Comparison of ENCODE assay signal across 26 mouse cellular contexts in genomic region chr11:67656811-67657210, GRCm38 (mm10). TPM values are rescaled to one million over a fixed set of nuclear protein-coding genes. Genes with fewer than 3 reads are reported as not detected.
A peak's percentile ranks its signal among the peaks of the same experiment; 100 is the strongest.
DNase-seq lines count a peak whose midpoint lies in the region; ATAC-seq and TF ChIP-seq lines count a peak whose summit lies in the region.
"Had no signal": no experiment of that assay in that cellular context is flagged by ENCODE, and none has a peak within 500 bp of the region (broad histone marks: within the 10 kb centered on the region; RNA-seq: fewer than 3 reads in every experiment).

No protein-coding gene starts in this region.

- H3K4me2 ChIP-seq in forebrain, embryonic 12.5 days = no peak overlapping the region
- H3K4me2 ChIP-seq in forebrain, postnatal 0 days (ENCODE audit: low read depth) = no peak overlapping the region
- H3K4me2 ChIP-seq: embryonic facial prominence, embryonic 13.5 days; embryonic facial prominence, embryonic 15.5 days; forebrain, embryonic 13.5 days; forebrain, embryonic 15.5 days had no signal

- TF ChIP-seq CTCF in forebrain, postnatal 0 days (IDR thresholded peaks at IDR 0.05; ENCODE audit: low read depth) = no peak
- TF ChIP-seq CTCF in left cerebral cortex, adult 2 months (IDR thresholded peaks at IDR 0.05) = no peak

- H3K9me3 ChIP-seq in forebrain, embryonic 12.5 days = no peaks in the 10 kb centered on the region
- H3K9me3 ChIP-seq in forebrain, postnatal 0 days (ENCODE audit: low read length) = no peaks in the 10 kb centered on the region
- H3K9me3 ChIP-seq: embryonic facial prominence, embryonic 13.5 days; embryonic facial prominence, embryonic 15.5 days; forebrain, embryonic 10.5 days; forebrain, embryonic 13.5 days; forebrain, embryonic 15.5 days had no signal

- H3K9ac ChIP-seq in forebrain, embryonic 12.5 days = no peak overlapping the region
- H3K9ac ChIP-seq in forebrain, postnatal 0 days = no peak overlapping the region
- H3K9ac ChIP-seq: embryonic facial prominence, embryonic 13.5 days; embryonic facial prominence, embryonic 15.5 days; forebrain, embryonic 15.5 days had no signal

- 89% methylated on average over 9 of the region's 9 CpGs for WGBS in forebrain, embryonic 12.5 days
- WGBS in forebrain, postnatal 0 days = 87% methylated on average over 9 of the region's 9 CpGs

- no peaks in the 10 kb centered on the region for H3K36me3 ChIP-seq in forebrain, embryonic 12.5 days (replicated peaks)
- H3K36me3 ChIP-seq in forebrain, postnatal 0 days (ENCODE audit: insufficient read depth) = peaks cover 19% of the 10 kb centered on the region
- H3K36me3 ChIP-seq: embryonic facial prominence, embryonic 13.5 days; embryonic facial prominence, embryonic 15.5 days; forebrain, embryonic 10.5 days; forebrain, embryonic 15.5 days; G1E had no signal

- peak; percentile 62 for DNase-seq in cerebellum, adult 11-12 months
- DNase-seq in cerebellum, adult 9-10 months = peak; percentile 52
- DNase-seq in cerebellum, adult 8-10 months = no peak
- no peak for DNase-seq in forebrain, postnatal 0 days
- no peak for DNase-seq in left cerebral cortex, adult 2 months (ENCODE audit: extremely low spot score in 1 of 2, low spot score in 2 of 2)
- no peak for DNase-seq in left cerebral cortex, postnatal 36 days (ENCODE audit: low spot score in 2 of 2)
- DNase-seq: adrenal gland, adult 2 months; adrenal gland, postnatal 10 days; adrenal gland, postnatal 25 days; B cell, adult 2 months; embryo, embryonic 11 days had no signal

- H3K4me1 ChIP-seq in forebrain, embryonic 12.5 days = peaks cover 12% of the 10 kb centered on the region
- H3K4me1 ChIP-seq in forebrain, postnatal 0 days (ENCODE audit: insufficient read depth) = peaks cover 10% of the 10 kb centered on the region; the same call in 1 of the 2 replicates

- no peaks in the 10 kb centered on the region for H3K27me3 ChIP-seq in forebrain, embryonic 12.5 days
- no peaks in the 10 kb centered on the region for H3K27me3 ChIP-seq in forebrain, postnatal 0 days (ENCODE audit: insufficient read depth, low read length)
- H3K27me3 ChIP-seq: CH12.LX; embryonic facial prominence, embryonic 13.5 days; embryonic facial prominence, embryonic 15.5 days; forebrain, embryonic 13.5 days; forebrain, embryonic 15.5 days had no signal

- intact Hi-C loops in left cerebral cortex, adult 2 months (cut with DNase I) = loop anchor here (2.0 kb wide), 1 partner anchor 20 kb away; no protein-coding TSS in a partner anchor
- intact Hi-C loops in left cerebral cortex, postnatal 36 days (cut with DNase I) = loop anchor here (10.0 kb wide), 1 partner anchor 542 kb away; no protein-coding TSS in a partner anchor

- H3K27ac ChIP-seq in forebrain, embryonic 12.5 days = 0 out of 2 replicates have a peak overlapping the region, but pooled peaks have one; percentile 3
- no peak overlapping the region for H3K27ac ChIP-seq in forebrain, postnatal 0 days (ENCODE audit: low read depth, low read length)
- peak overlapping the region; percentile 59 for H3K27ac ChIP-seq in left cerebral cortex, adult 2 months
- H3K27ac ChIP-seq: embryonic facial prominence, embryonic 13.5 days; embryonic facial prominence, embryonic 15.5 days; forebrain, embryonic 10.5 days; forebrain, embryonic 13.5 days; forebrain, embryonic 15.5 days had no signal

- H3K4me3 ChIP-seq in forebrain, embryonic 12.5 days (replicated peaks) = no peak overlapping the region
- no peak overlapping the region for H3K4me3 ChIP-seq in forebrain, postnatal 0 days (ENCODE audit: low read depth, low read length)
- no peak overlapping the region for H3K4me3 ChIP-seq in left cerebral cortex, adult 2 months
- H3K4me3 ChIP-seq: embryonic facial prominence, embryonic 13.5 days; embryonic facial prominence, embryonic 15.5 days; erythroblast, embryonic 14.5 days; forebrain, embryonic 10.5 days; forebrain, embryonic 13.5 days; forebrain, embryonic 15.5 days had no signal

- ATAC-seq in cerebellum, adult (ENCODE audit: insufficient number of reproducible peaks, low FRiP score, low TSS enrichment) = no peak
- no peak for ATAC-seq in forebrain, embryonic 12.5 days (ENCODE audit: low FRiP score)
- ATAC-seq in forebrain, postnatal 0 days = no peak
- ATAC-seq: CD4-positive, CD25-positive, alpha-beta regulatory T cell, adult 4 months had no signal

RNA-seq across cellular contexts. Expression of gene Rcvrn, which starts 38.3 kb away (rescaled TPM):
- polyA plus RNA-seq in forebrain, embryonic 12.5 days (2016; fragmentation: Nextera tagmentation; extraction: Ambion mirVana) = not detected in 2 replicates
- 1.00 TPM in 1 of 2 replicates, not detected in the other for total RNA-seq in forebrain, postnatal 0 days (2014; rRNA removed)
- polyA plus RNA-seq in forebrain, postnatal 0 days (2015; fragmentation: Nextera tagmentation; extraction: Ambion mirVana) = 0.14 TPM in 1 of 2 replicates, not detected in the other
- 1 to 10 TPM in 1 of 2 experiments, under 1 TPM in 1; 0.91 to 3.2 TPM for total RNA-seq in left cerebral cortex, adult 2 months (2021)
- 1 to 10 TPM; 1.1 to 2.5 TPM for total RNA-seq in left cerebral cortex, postnatal 36 days (2021)
- total RNA-seq: adrenal gland, postnatal 10 days; adrenal gland, postnatal 25 days; adrenal gland, postnatal 4 days; CH12.LX; common myeloid progenitor, adult 5-6 weeks; G1E had no signal
- polyA plus RNA-seq: adrenal gland, adult 2 months; CD4-positive, CD25-positive, alpha-beta regulatory T cell, adult 4 months; embryonic facial prominence, embryonic 11.5 days; embryonic facial prominence, embryonic 13.5 days; embryonic facial prominence, embryonic 15.5 days; erythroblast, embryonic 14.5 days; forebrain, embryonic 10.5 days; forebrain, embryonic 13.5 days; forebrain, embryonic 15.5 days; G1E; Patski had no signal

Comparison
In these comparisons a context has a peak if more than half of its experiments do, and no peak if none do; other contexts are left out.
1. DNase-seq: peak in cerebellum, adult 11-12 months (single experiment) and cerebellum, adult 9-10 months (single experiment); none in cerebellum, adult 8-10 months (single experiment), forebrain, postnatal 0 days (single experiment), left cerebral cortex, adult 2 months (0 of 2) and left cerebral cortex, postnatal 36 days (0 of 2).